Mouse (Mus musculus) right cerebral cortex, postnatal 25 days (tissue): ENCODE results near the gene Calhm5.

Source experiments
- DNase-seq: peaks from one replicate; pipeline ENCODE4 v3.0.0; 2022

The Calhm5 gene

GRCm38 (mm10) chr10:34070999-34071492 lies 25.3 kb downstream of the Calhm5 start:
- no peak for DNase-seq

- DNase-seq: no peak
These were observed 26.7 kb downstream of the Calhm5 start for GRCm38 (mm10) chr10:34069606-34070005.

DNA sequence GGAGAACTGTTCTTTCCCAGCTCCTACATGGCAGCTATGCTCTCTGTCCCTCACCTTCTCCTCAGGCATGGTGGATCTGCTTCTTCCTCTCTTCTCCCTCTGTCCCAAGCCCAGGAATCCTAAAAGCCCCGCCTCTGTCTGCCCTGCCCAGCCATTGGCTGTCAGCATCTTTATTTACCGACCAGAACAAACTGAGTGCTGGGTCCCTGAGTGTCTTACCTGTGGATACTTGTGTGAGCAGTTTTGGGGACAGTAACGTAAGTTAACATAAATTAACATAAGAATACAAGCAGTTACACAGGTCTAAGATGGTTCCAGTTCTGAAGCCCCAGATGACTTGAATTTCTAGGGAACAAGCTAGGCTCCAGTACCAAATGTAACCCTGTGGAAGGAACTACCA lies 29.7 kb downstream of the Calhm5 start:
- no peak for DNase-seq

GRCm38 (mm10) chr10:34053987-34054386 lies 42.3 kb downstream of the Calhm5 start:
- DNase-seq: no peak

DNA sequence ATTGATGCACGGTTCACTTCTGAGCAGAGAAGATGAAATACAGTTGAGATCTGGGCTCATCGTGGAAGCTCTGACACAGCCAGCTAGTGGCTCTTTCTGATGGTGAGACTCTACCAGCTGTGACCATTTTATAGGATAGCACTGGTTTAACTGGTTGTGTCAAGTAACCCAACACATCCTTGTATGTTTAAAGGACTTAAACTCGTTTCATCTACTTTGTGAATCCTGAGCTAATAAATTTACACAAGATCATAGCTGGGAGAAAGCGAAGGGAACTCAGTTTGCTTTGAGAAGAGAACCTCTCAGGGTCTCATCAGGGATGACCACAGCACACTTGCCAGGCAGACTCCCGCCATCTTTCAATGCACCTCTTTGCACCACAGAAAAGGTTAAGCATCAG lies 52.1 kb downstream of the Calhm5 start, which contains the start of gene Calhm4:
Calhm4 (minus strand) TSS at position 101 of the 400 bp plus-strand sequence.
- no peak for DNase-seq
